Mouse (Mus musculus) ES-CJ7 (cell line): ENCODE data around the gene Ptcra.
A peak's percentile ranks its signal among the peaks of the same experiment; 100 is the strongest.
"Not testable (repeated sequence)": the region's sequence is repeated elsewhere in the genome, so short reads cannot be mapped to it uniquely, and the experiment has no call there.

Source experiments
- DNase-seq: peaks from one replicate; pipeline ENCODE4 v3.0.0; 2011; ENCODE audit warnings: low read depth, low spot score

The Ptcra gene

DNA sequence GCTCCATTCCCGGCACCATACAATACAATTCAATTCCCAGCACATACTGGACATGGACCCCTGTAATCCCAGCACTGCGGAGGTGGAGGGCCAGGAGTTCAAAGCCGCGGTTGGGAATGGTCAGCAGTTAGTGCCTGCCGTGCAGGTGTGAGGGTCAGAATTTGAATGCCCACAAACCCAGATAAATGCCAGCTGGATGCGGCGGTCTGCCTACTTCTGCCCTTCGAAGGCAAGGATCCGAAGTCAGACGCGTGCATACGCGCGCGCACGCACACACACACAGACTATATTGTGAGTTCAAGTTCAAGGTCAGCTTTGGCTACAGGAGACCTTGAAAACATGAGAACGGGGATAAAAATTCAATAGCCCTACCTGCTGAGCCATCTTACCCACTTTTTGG lies 8.1 kb upstream of the Ptcra start:
- no peak for DNase-seq

DNA sequence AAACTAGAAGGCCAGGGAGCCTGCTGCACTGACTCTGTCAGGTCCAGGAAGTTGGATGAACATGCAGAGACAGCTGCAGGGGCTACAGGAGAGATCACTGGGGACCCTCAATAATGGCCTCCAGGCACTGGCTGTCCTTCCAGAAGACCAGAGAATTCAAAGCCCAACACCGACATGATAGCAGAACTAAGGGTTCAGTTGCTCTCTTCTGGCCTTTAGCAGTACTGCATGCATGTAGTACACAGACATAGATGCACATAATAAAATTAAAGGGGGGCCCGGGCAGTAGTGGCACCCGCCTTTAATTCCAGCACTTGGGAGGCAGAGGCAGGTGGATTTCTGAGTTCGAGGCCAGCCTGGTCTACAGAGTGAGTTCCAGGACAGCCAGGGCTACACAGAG lies 7.5 kb upstream of the Ptcra start:
- DNase-seq: no peak

DNA sequence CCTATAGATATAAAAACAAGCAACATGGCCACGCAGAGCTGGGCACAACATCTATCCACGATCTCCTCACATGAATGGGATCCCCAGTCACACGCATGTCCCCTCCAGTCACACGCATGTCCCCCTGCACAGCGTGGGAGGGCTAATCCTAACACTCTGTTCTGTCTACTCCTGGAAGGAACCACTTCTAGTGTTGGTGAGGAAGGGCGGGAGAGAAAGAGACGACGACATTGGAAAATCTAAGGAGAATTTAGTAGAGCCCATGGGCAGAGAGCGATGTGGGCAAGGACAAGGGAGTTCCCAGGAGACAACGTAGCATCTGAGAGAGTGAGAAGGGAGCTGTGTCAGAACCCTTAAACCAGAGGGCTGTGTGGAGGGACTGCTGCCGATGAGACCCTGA lies 7.0 kb upstream of the Ptcra start:
- no peak for DNase-seq

DNA sequence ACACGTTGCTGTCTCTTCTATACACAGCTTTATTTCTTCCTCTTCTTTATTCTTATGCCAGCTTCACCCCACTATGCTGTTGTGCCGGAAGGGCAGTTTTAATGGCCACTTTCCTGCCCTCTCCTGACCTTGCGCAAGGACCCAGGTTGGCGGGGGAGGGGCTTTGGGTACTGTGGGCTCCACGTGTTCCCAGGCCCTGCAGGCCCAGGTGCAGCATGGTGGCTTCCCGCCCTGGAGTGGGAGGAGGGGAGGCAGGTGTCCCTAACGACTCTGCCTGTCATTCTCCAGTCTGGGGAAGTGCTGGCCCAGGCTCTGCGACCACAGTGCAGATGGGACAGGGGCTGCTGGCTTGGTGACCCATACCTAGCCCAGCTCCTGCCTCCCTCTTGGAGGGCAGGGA lies 4.4 kb upstream of the Ptcra start:
- DNase-seq: no peak

DNA sequence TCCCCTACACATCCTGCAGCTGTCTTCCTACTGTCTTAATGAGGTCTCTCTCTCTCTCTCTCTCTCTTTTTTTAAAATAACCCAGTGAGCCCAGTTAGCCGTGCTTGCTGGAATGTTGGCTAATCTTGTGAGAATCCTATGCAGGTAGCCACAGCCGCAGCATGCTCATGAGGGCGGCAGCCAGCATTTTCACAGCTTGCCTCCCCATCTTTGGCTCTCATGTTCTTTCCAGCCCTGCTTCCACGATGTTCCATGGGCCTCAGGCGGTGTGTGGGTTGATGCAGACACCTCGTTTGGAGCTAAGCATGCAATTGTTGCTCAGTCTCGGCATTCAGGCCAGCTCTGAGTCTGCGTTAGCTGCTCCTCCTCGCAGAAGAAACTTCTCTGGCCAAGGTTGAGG lies 1.4 kb upstream of the Ptcra start:
- not testable (repeated sequence) for DNase-seq

DNA sequence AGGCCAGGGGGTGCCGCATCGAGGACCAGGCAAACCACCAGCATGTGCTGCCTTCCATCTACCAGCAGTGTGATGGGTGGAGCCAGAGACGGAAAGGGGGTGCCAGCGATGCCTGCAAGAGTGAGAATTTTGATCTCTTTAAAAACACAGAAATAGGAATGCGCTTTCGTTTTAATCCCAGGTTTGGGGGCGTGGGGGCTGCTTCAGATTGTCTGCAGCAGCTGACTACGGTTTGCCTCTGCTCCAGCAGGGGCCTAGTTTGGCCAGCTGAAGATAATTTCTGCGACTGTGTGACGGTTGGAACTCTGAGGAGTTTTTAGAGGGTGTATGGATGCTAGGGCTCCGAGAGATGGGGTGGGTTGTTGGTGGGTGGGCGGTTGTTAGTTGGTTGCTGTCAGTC lies 4.8 kb downstream of the Ptcra start:
- no peak for DNase-seq

DNA sequence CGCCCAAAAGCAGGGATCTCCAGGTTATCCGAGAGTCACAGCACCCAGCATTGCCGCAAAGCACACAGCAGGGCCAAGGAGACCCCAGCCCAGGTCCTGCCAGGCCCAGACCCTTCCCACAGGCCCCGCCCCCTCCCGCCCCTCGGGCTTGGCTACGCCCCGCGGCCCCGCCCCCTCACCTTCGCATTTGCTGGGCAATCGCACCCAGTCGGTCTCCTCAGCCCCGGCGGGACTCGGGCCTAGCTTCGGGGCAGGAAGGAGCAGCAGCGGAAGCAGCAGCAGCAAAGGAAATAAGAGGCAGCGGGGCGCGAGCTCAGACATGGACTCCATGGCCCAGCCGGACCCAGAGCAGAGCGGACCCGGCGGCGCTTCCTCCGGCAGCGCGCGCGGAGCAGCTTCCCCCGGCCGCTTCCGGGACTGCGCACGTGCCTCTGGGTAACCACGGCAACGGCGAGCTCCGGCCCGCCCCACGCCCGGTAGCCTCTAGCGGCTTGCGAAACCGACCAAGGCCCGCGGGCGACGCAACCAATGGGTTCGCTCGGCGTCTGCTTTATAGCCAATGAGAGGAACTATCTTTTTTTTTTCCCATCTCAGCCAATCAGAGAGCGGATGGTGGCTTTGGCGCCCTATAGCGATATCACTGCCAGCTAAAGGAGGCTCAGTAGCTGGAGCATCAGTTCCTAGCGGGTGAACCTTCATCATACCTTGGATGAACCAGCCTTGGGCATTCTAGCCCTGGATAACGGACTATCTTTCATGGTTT lies 11.5 kb downstream of the Ptcra start, which contains the start of gene Cnpy3:
TSS of gene Cnpy3 (minus strand) at position 421 of the 763 bp plus-strand sequence.
- peak; percentile 99 for DNase-seq

DNA sequence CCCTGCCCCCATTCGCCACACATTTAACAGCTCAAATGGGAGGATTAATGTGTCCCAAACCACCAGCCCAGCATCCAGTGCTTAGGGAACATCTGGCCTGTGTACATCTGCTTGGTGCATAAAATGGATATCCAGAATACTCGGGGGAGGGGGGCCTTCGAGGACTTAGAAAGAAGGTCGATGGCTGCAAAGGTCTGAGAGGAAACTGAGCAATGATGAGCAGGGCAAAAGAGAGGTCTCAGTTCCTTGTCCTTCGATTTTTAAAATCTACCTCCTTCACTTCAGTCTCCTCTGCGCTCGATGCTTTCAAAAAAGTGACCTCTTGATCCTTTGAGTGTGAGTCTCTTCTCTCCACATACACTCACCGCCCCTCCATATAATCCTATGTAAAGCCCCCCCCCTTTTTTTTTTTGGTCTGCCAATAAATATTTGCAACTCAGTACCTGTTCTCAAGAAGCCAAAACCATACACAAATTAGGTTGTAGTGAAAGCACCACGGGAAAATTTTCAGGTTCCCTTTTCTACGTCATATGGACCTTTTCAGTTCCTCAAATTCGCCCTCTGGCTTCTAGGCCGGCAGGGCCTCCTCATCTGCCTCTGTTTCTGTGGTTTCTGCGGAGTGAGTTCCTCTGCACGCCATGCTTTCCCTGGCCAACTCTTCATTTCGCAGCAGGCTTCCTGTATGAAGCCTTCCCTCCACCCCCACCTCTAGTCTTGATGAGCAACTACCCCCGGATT lies 12.3 kb downstream of the Ptcra start:
- no peak for DNase-seq

DNA sequence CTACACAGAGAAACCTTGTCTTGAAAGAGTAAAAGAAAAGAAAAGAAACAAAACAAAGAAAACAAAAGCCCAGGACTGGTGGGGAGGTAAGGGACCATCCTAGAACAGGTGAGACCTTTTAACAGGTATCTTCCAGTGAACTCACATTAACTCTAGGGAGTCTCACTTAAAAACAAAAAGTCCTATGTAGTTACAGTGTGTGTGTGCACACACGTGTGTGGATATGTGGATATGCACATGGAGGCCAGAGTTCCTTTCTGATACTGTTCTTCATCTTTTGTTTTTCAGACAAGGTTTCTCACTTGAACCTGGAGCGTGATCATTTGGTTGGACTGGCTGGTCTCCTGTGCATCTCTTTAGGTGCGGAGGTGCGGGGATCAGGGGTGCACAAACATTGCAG lies 12.9 kb downstream of the Ptcra start:
- DNase-seq: no peak

DNA sequence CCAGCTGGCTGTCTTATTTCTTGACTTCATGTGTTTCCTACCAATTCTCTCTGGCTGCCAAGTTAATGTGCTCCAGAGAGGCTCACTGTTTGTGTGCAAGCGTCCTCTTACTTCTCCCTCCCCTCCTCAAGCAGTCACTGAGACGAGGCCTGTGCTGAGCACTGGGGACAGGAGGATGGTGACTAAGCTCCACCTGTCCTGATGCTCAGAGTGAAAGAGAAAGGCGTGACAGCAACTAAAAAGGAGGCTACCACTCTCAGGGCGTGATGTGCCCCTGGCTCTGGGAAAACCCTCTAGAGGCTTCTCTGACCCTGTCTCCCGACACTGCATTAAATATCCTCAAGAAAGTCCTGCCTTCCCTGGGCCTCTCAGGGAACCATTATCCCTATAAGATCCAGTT lies 14.2 kb downstream of the Ptcra start:
- DNase-seq: no peak

DNA sequence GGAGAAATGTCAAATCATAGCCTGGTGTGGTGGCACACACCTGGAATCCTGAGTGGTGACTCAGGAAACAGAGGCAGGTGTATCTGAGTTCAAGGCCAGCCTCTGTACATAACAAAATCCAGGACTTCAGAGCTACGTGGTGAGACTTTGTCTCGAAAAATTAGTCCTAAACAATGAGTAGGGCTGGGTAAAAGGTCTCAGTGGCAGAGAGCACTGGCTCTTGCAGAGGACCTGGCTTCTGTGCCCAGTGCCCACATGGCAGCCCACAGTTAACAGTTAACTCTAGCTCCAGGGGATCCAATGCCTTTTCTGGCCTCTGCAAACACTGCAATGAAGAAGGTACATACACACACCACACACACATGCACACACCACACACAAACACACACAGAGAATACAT lies 15.7 kb downstream of the Ptcra start:
- no peak for DNase-seq

DNA sequence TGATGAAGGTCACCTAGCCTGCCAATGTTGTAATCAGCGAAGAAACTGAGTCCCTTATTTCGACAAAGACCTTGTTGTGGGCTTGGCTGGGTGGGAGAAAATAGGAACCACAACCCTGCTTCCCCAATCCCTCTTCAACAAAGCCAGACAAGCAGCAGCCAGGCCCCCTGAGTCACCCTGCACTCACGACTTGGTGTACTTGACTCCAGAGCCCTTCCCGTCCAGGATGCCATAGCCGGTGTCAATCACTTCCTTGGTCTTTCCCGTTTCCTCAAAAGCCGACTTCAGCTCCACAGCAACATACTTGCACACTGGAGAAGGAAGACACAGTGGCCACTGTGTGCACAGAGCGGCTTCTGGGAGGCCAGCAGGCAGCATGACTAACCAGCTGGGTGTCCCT lies 16.3 kb downstream of the Ptcra start:
- DNase-seq: no peak

DNA sequence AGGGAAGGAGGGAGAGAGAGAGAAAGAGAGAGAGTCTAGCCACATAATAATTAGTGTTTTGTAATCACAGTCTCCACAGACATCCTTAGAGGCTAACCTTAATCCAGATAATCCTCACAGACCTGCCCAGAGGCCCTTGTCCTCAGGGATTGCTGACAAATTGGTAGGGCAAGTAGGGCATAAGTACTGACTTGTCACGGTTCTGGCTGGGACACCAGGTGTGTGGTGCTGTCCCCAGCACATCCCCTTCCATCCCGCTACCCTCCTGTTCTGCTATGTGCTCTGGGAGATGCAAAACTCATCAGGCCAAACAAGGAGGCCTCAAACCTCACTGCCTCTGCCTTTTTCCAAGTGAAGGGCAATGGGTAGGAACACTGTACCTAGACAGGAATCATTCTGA lies 18.0 kb downstream of the Ptcra start:
- DNase-seq: no peak

DNA sequence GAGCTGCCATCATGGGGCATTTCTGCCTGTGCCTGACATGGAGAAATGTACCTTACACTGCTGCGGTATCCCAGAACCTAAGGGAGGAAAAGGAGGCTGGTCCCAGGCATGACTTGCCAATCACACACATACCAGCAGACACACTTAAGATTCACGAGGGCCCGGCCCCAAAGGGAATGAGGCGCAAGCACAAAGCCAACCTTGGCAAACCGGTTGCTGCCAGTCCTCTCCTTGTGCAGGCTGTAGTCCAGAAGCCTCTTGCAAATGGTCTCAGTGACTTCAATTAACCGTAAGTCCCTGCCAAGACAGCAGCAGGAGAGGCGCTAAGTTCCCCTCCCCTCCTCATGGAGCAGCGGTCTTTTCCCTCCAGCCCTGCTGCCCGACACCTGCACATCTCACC lies 20.5 kb downstream of the Ptcra start:
- DNase-seq: peak; percentile 41

DNA sequence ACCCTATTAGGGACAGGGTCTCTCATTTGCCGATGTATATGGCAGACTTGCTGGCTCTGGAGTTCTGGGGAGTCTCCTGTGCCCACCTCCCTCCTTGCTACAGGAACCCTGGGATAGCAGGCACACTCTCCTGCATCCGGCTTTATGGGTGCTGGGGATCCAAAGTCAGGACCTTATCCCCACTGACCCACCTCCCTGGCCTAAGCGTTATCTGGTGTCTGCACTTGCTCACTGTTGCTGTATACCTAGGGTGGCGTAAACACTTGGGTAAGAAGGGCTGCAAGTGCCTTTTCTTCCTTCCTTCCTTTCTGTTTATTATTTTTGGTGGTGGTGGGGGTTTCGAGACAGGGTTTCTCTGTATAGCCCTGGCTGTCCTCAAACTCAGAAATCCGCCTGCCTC lies 22.2 kb downstream of the Ptcra start:
- DNase-seq: no peak

DNA sequence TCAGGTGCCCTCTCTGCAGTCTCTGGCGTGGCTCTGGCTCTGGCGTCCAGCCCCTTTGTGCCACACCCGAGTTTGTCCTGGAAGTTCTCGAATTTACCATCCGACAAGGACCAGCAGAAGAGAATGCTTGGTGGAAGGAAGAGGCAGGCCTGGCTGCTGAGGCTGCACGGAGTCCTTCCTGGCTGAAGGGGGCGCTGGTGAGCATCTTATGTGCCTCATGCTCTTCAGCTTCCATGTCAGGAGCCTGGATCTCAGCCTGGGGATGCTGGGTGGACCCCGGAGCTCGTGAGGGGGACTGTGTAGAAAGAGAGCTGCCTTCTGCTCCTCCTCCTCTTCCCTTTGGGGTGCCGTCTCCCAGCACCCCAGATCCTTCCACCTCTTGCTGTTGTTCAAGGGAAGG lies 27.4 kb downstream of the Ptcra start:
- DNase-seq: peak; percentile 81

DNA sequence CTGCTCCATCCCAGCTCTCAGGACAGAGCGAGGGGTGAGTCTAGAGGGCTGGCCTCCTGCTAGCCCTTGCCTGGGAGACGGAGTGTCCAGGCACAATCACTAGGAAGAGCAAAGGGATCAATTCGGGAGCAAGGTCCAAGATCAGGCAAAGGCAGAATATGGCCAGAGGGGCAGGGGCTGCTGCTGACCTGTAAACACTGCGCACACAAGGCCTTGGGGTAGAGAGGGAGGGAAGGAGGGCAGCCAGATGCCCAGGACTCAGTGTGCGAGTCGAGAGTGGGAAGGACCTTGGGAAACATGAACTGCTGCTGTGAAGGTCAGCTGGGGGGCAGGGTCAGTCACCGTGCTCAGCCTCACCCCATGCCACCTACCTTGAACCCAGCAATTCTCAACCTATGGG lies 28.2 kb downstream of the Ptcra start:
- DNase-seq: no peak

DNA sequence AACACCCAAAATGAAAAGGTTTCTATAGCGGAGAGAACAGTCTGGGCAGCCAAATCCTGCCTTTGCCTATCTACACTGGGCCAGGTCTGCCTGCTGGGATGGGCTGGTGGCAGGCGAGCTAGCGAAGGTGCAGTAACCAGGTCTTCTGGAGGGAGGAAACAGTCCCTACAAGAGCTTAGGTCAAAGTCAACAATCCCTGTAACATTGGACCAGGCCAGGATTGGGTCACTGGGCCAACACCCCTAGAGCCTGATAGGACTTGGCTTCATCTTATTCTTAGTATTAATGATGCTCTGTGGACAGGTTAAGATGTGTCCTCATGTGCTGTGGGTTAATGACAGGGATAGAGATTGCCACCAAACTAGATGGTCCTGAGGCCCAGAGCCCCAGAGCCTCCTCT lies 29.5 kb downstream of the Ptcra start:
- no peak for DNase-seq

DNA sequence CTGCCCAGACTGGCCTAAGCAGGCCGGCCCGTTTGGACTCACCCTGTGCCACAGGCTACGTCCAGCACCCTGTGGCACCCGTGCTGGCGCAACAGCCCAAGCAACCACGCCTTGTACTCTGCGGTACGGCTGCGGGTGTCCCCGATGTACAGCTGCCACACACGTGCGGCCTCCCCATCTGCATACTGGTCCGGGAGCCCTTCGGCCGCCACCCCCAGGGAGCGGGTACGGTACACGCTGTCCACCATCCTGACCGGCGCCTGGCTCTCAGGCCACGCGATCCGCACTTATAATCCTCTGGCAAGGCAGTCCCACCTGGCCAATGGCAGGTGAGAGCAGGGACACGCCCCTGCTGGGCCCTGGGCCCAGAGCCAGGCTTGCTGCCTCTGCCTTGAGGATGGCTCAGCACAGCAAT lies 34.6 kb downstream of the Ptcra start, which contains the start of gene Gnmt:
TSS of gene Gnmt (minus strand) at position 265 of the 415 bp plus-strand sequence.
- DNase-seq: no peak

DNA sequence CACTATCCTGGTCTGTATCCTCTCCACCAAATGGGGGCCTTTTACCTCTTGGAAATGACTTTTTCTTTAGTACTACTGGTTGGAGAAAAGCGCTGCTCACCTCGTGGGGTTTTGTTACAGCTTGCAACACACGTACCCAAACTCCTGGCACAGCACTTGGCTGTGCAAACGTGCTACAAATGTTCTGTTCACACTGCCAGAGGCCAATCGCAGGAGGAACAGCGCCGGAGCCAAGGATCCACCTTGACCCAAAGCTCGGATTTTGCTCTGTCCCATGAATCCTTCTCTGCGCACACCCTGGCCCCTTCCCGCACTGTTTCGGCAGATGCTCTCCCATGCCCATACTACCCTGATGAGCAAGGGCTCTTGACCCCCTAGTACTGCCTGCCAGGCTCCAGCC lies 35.0 kb downstream of the Ptcra start:
- DNase-seq: no peak

DNA sequence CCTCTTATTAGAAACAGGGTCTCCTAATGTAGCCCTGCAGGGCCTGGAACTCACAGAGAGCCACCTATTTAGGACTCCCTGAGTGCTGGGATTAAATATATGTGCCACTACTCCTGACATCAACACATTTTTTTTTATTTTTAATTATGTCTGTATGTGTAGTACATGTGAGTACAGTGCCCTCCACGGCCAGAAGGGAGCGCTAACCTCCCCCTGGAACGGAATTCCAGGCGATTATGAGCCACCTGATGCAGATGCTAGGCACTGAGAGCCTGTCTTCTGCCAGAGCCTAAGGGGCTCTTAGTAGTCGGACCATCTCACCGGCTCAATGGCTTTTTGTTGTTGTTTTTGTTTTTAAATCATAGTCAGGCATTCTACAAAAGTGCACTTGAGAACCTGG lies 35.5 kb downstream of the Ptcra start:
- peak; percentile 74 for DNase-seq

DNA sequence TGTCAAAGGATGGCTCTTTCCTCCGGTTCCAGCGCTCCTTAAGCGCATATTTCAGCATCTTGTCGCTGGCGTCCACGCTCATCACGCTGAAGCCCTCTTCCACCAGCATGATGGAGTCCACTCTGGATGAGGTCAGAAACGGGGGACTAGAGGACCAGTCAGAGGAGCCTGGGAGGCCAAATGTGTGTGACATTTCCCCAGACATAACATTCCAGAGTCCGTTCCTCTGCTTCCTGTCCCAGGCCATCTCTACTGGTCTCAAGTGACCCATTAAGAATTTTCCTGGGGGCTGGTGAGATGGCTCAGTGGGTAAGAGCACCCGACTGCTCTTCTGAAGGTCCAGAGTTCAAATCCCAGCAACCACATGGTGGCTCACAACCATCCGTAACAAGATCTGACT lies 36.2 kb downstream of the Ptcra start:
- DNase-seq: no peak
